Mouse (Mus musculus) CH12.LX (cell line): ENCODE results near the gene Nhlrc4.

ENCODE experiments used
- CTCF ChIP-seq, 2 experiments: IDR thresholded peaks in 1 of 2; conservative IDR thresholded peaks in 1 of 2; 2 replicates each; pipeline ENCODE4 v1.5.1; 2011 to 2012; ENCODE audit warnings: low read depth in 2 of 2, low read length in 2 of 2, improper control_type of control experiment in 1 of 2, inconsistent platforms in 1 of 2, mild to moderate bottlenecking in 1 of 2, moderate library complexity in 1 of 2
- JUND ChIP-seq: conservative IDR thresholded peaks from 2 replicates; pipeline ENCODE4 v1.6.1; 2011; ENCODE audit warnings: low read depth, low read length, improper control_type of control experiment
- POLR2A ChIP-seq: IDR thresholded peaks from 2 replicates; pipeline ENCODE4 v1.6.1; 2011; ENCODE audit warnings: low read depth, mild to moderate bottlenecking, improper control_type of control experiment, low read length
- SIN3A ChIP-seq: IDR thresholded peaks from 2 replicates; pipeline ENCODE4 v1.6.1; 2012; ENCODE audit warnings: low read length, improper control_type of control experiment, inconsistent platforms
- ZMIZ1 ChIP-seq: IDR thresholded peaks from 2 replicates; pipeline ENCODE4 v1.6.1; 2012; ENCODE audit warnings: low read depth, mild to moderate bottlenecking, inconsistent platforms, low read length, improper control_type of control experiment

GRCm38 (mm10) chr17:25907640-25908039 is 37.1 kb downstream of the Nhlrc4 start:
- TF ChIP-seq POLR2A (no peak), SIN3A (no peak), CTCF (conservative IDR thresholded peaks at IDR 0.05 in 1 of 2, IDR thresholded peaks at IDR 0.05 in 1 of 2; ENCODE audit: low read depth in 2 of 2, low read length in 2 of 2) (no peak), ZMIZ1 (no peak), JUND (no peak)
